Mouse (Mus musculus) heart, embryonic 12.5 days (tissue): Measurements from ENCODE around the gene R3hdm2. TPM values are rescaled to one million over a fixed set of nuclear protein-coding genes. Genes with fewer than 3 reads are reported as not detected.
A peak's percentile ranks its signal among the peaks of the same experiment; 100 is the strongest.

Experiments
- ATAC-seq: fragments of 200-750 bp; cut with Nextera tagmentation; 2 replicates; pipeline ENCODE4 v1.8.0; 2017; ENCODE audit warnings: moderate TSS enrichment, moderate library complexity; ENCODE audit not compliant: insufficient number of reproducible peaks, low FRiP score
- H3K27ac ChIP-seq: fragments of 300-500 bp; sonication (generic); 2 replicates; pipeline ENCODE4 v1.5.1; 2016; ENCODE audit warnings: mild to moderate bottlenecking, moderate library complexity; ENCODE audit not compliant: poor library complexity, severe bottlenecking
- H3K27me3 ChIP-seq: fragments of 300-500 bp; sonication (generic); replicated peaks from 2 replicates; pipeline ENCODE4 v1.6.1; 2016; ENCODE audit warnings: mild to moderate bottlenecking, moderate library complexity
- H3K36me3 ChIP-seq: fragments of 300-500 bp; sonication (generic); 2 replicates; pipeline ENCODE4 v1.6.1; 2016; ENCODE audit warnings: mild to moderate bottlenecking, moderate library complexity
- H3K4me1 ChIP-seq: fragments of 300-500 bp; sonication (generic); replicated peaks from 2 replicates; pipeline ENCODE4 v1.6.1; 2016; ENCODE audit warnings: mild to moderate bottlenecking
- H3K4me2 ChIP-seq: fragments of 300-500 bp; sonication (generic); 2 replicates; pipeline ENCODE4 v1.6.1; 2016; ENCODE audit warnings: mild to moderate bottlenecking, moderate library complexity
- H3K4me3 ChIP-seq: fragments of 300-500 bp; sonication (generic); 2 replicates; pipeline ENCODE4 v1.5.1; 2016; ENCODE audit warnings: mild to moderate bottlenecking
- H3K9ac ChIP-seq: fragments of 300-500 bp; sonication (generic); 2 replicates; pipeline ENCODE4 v1.6.1; 2016; ENCODE audit warnings: mild to moderate bottlenecking, moderate library complexity
- H3K9me3 ChIP-seq: fragments of 300-500 bp; sonication (generic); replicated peaks from 2 replicates; pipeline ENCODE4 v1.6.1; 2016; ENCODE audit warnings: mild to moderate bottlenecking, moderate library complexity
- WGBS: fragments of 180-500 bp; shearing (Covaris S2); methylation state at CpG from one replicate; pipeline ENCODE4 v1.1.7; 2016; 5-methylcytosine and 5-hydroxymethylcytosine counted together
- polyA plus RNA-seq: library from polyadenylated mRNA; unstranded; fragments of >200 nt; fragmentation: Nextera tagmentation; extraction: Ambion mirVana; gene quantifications from 2 replicates; pipeline ENCODE4 v1.2.1, GENCODE M21; 2016

Gene R3hdm2
- polyA plus RNA-seq, 1 experiment from 2014 or later, result 35.8 TPM

DNA sequence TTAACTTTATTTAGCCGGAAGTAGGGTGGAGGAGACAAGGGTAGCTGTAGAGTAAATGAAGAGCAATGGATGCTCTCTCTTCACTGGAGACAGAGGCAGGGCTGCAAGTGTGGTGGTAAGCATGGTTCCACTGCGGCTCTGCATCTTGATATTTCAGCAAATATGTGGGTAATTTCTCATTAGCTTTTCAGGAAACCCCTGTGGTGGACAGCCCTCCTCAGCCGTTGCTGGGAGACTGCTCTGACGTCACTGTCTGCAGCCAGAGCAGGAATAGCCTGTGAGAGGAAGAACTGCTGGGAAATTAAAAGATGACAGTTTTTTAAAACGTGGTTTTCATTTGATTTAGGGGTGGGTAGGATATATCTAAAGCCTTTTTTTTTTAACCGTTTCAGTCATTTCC is 41.9 kb downstream of the R3hdm2 start:
- Histone ChIP-seq H3K27ac (no peak overlapping the region), H3K4me1 (peaks cover 46% of the 10 kb centered on the region), H3K4me2 (peak overlapping the region; percentile 36; the same call in 1 of the 2 replicates), H3K9ac (no peak overlapping the region), H3K4me3 (no peak overlapping the region), H3K36me3 (0 out of 2 replicates have a peak, but pooled peaks cover 5% of the 10 kb centered on the region), H3K27me3 (no peaks in the 10 kb centered on the region), H3K9me3 (no peaks in the 10 kb centered on the region)
- WGBS, result 22% methylated on average over 6 of the region's 6 CpGs
- ATAC-seq, result peak; percentile 60; the same call in 1 of the 2 replicates

DNA sequence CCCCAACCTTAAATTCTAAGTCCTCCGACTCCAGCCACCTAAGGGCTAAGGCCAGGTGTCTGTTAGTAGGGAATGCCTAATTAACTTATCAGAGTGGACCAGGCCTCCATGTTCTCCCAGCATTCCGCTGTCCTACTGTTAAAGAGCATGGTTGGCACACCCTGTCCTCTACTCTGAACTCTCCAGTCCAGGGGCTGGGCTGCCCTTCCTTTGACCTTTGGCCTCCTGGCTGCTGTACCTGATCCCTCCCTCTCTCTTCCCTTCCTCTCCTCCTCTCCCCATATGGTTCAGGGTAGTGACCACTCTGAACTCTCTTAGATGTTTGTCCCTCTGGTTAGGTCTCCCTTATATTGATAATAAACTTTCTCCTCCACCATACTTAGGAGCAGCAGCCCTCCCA is 45.7 kb downstream of the R3hdm2 start:
- Histone ChIP-seq H3K4me1 (peaks cover 36% of the 10 kb centered on the region), H3K9me3 (no peaks in the 10 kb centered on the region), H3K36me3 (peaks cover 5% of the 10 kb centered on the region; the same call in 1 of the 2 replicates), H3K4me2 (no peak overlapping the region), H3K27me3 (no peaks in the 10 kb centered on the region), H3K4me3 (no peak overlapping the region), H3K9ac (no peak overlapping the region), H3K27ac (no peak overlapping the region)
- 76% methylated on average over 2 of the region's 2 CpGs for WGBS
- no peak for ATAC-seq

DNA sequence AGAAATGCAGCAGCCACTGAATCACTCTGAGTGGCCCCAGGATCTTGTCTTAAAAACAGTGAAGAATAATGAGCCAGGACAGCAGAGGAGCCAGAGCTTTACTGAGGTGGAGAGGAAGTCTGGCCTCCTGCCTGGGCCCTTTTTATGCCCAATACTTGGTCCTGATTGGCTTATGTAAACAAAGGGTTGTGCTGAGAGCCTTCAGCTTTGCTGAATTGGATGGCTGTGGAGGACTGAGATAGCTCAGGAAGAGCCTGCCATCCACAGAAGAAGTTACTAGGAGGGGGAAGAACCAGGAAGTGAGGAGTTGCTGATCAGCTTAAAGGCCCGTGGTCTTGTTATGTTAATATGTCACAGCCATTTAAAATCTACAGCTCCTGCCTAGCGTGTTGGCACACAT is 46.5 kb downstream of the R3hdm2 start:
- no peak overlapping the region for H3K4me2 ChIP-seq
- no peaks in the 10 kb centered on the region for H3K27me3 ChIP-seq
- H3K36me3 ChIP-seq, result peaks cover 9% of the 10 kb centered on the region; the same call in 1 of the 2 replicates
- H3K4me1 ChIP-seq, result peaks cover 31% of the 10 kb centered on the region
- H3K27ac ChIP-seq, result peak overlapping the region; percentile 60
- peak overlapping the region; percentile 34; the same call in 1 of the 2 replicates for H3K9ac ChIP-seq
- 34% methylated on average over 2 of the region's 2 CpGs for WGBS
- no peak overlapping the region for H3K4me3 ChIP-seq
- ATAC-seq, result no peak
- H3K9me3 ChIP-seq, result no peaks in the 10 kb centered on the region

DNA sequence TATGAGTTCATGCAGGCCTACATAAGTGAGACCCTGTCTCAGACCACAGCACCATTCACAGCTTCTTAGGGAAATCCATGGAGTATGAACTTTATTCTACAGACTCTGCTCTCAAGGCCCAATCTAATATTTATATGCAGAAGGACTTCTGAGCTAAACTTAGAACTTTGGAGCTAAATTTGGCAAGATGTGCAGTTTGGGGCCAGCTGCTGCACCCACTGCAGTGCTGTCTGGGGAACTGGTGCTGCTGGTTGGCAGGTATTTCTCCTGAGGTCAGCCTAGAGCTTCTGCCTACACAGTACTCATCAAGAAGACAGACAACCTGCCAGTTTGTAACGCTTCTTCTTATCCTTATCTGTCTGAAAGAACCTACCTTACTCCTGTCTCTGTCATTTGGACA is 47.0 kb downstream of the R3hdm2 start:
- Histone ChIP-seq H3K4me3 (no peak overlapping the region), H3K4me1 (peaks cover 28% of the 10 kb centered on the region), H3K36me3 (peaks cover 9% of the 10 kb centered on the region; the same call in 1 of the 2 replicates), H3K4me2 (no peak overlapping the region), H3K9ac (no peak overlapping the region; the same call in 1 of the 2 replicates), H3K9me3 (no peaks in the 10 kb centered on the region), H3K27ac (peak overlapping the region; percentile 60), H3K27me3 (no peaks in the 10 kb centered on the region)
- 32% methylated on average over 1 of the region's 1 CpGs for WGBS
- no peak for ATAC-seq

DNA sequence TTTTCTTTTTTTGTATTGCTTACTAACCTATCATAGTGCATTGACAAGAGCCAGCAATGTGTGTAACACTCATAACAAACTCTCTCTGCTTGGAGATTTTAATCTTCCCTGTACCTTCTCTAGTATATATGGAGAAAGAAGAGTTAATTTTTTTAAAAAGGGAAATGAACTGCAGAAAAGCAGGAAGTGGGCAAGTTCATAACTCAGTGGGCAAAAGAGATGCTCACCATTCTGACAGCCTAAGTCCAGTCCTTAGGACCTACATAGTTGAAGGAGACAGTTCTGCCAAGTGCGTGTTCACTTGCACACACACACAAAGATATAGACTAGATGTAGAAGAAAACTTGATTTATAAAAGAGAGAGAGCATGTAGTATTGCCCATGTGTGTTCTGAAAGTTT is 47.9 kb downstream of the R3hdm2 start:
- H3K27me3 ChIP-seq, result no peaks in the 10 kb centered on the region
- peaks cover 9% of the 10 kb centered on the region; the same call in 1 of the 2 replicates for H3K36me3 ChIP-seq
- no peak overlapping the region for H3K27ac ChIP-seq
- H3K9me3 ChIP-seq, result no peaks in the 10 kb centered on the region
- H3K4me2 ChIP-seq, result no peak overlapping the region
- ATAC-seq, result no peak
- H3K9ac ChIP-seq, result no peak overlapping the region
- 95% methylated on average over 1 of the region's 1 CpGs for WGBS
- H3K4me1 ChIP-seq, result peaks cover 24% of the 10 kb centered on the region
- H3K4me3 ChIP-seq, result no peak overlapping the region

DNA sequence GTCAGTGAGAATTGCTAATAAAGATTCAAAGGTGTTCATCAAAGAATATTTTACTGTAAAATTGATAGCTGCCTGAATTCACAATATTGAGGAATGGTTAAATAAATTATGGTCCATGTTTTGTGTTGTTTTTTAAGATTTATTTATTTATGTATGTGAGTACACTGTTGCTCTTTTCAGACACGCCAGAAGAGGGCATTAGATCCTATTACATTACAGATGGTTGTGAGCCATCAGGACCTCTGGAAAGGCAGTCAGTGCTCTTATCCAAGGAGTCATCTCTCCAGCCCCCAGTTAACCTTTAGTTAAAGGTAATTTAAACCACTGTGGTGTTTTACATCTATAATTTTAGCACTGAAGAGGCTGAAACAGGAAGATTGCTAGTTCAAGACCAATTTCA is 49.4 kb downstream of the R3hdm2 start:
- H3K9ac ChIP-seq, result no peak overlapping the region
- H3K27me3 ChIP-seq, result no peaks in the 10 kb centered on the region
- H3K4me1 ChIP-seq, result peaks cover 24% of the 10 kb centered on the region
- no peak for ATAC-seq
- H3K4me2 ChIP-seq, result no peak overlapping the region
- no peak overlapping the region for H3K4me3 ChIP-seq
- 61% methylated on average over 1 of the region's 1 CpGs for WGBS
- H3K9me3 ChIP-seq, result no peaks in the 10 kb centered on the region
- H3K36me3 ChIP-seq, result peaks cover 9% of the 10 kb centered on the region; the same call in 1 of the 2 replicates
- H3K27ac ChIP-seq, result no peak overlapping the region

DNA sequence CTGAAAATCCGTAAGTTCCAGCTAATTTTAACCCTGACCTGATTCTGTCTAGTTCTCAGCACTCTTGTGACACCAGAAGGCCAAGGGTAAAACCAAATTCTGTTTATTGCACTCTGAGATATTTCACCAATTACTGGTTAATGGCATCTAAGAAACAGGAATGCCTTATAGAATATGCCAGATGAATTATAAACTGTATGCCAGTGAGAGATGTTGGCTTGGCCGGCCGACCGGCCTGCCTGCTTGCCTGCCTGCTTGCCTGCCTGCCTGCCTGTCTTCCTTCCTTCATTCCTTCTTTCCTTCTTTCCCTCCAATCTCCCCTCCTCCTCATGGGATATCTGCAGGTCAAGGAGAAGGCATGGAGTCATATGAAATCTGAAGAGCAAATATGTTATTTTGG is 52.3 kb downstream of the R3hdm2 start:
- H3K27ac ChIP-seq, result no peak overlapping the region
- H3K27me3 ChIP-seq, result no peaks in the 10 kb centered on the region
- H3K9ac ChIP-seq, result no peak overlapping the region
- no peak overlapping the region for H3K4me3 ChIP-seq
- peaks cover 2% of the 10 kb centered on the region for H3K4me1 ChIP-seq
- peaks cover 22% of the 10 kb centered on the region for H3K36me3 ChIP-seq
- 92% methylated on average over 4 of the region's 4 CpGs for WGBS
- no peaks in the 10 kb centered on the region for H3K9me3 ChIP-seq
- H3K4me2 ChIP-seq, result no peak overlapping the region
- ATAC-seq, result no peak

DNA sequence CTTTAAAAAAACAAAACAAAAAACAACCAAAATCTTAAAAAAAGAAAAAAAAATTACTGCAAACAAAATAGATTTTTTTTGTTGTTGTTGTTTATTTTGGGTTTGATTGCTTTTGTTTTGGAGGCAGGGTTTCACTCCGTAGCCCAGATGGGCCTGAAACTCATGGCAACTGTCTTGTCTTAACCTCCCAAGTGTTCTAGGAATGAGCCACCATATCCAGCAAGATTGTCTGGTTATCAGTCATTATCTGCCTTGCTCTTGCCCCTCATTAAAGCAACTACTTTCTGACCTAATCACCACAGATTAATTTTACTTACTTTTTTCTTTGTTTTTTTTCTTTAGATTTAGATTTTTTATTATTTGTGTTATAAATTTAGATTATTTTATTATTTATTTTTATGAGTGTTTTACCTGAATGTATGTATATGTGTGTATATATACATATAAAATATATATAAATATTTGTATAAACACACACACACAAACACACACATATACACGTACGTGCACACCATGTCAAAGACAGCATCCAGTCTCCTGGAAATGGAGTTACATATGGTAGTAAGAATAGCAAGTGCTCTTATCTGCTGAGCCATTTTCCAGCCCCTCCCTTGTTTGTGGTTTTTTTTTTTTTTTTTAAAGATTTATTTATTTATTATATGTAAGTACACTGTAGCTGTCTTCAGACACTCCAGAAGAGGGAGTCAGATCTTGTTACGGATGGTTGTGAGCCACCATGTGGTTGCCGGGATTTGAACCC is 57.4 kb downstream of the R3hdm2 start:
- no peak overlapping the region for H3K4me2 ChIP-seq
- no peak for ATAC-seq
- no peaks in the 10 kb centered on the region for H3K27me3 ChIP-seq
- H3K4me3 ChIP-seq, result no peak overlapping the region
- peaks cover 13% of the 10 kb centered on the region for H3K4me1 ChIP-seq
- no peak overlapping the region for H3K27ac ChIP-seq
- no peaks in the 10 kb centered on the region for H3K9me3 ChIP-seq
- H3K9ac ChIP-seq, result no peak overlapping the region
- H3K36me3 ChIP-seq, result peaks cover 13% of the 10 kb centered on the region
- WGBS, result 84% methylated on average over 5 of the region's 5 CpGs

DNA sequence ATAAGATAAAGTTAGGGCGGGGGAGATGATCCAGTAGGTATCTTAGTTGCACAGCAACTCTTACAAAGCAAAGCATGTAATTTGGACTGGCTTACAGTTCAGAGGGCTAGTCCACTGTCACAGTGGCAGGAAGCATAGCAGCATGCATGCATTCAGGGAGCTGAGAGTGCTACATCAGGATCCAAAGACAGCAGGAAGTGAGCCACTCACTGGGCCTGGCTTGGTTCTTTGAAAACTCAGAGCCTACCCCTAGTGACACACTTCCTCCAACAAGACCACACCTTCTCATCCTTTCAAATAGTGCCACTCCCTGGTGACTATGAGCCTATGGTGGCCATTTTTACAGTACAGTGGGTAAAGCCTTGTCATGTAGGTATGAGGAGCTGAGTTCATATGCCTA is 73.6 kb downstream of the R3hdm2 start:
- Histone ChIP-seq H3K27ac (no peak overlapping the region), H3K4me1 (no peaks in the 10 kb centered on the region), H3K36me3 (peaks cover 82% of the 10 kb centered on the region), H3K27me3 (no peaks in the 10 kb centered on the region), H3K4me2 (no peak overlapping the region), H3K9me3 (no peaks in the 10 kb centered on the region), H3K4me3 (no peak overlapping the region), H3K9ac (no peak overlapping the region)
- WGBS, result 100% methylated on average over 1 of the region's 1 CpGs
- no peak for ATAC-seq

DNA sequence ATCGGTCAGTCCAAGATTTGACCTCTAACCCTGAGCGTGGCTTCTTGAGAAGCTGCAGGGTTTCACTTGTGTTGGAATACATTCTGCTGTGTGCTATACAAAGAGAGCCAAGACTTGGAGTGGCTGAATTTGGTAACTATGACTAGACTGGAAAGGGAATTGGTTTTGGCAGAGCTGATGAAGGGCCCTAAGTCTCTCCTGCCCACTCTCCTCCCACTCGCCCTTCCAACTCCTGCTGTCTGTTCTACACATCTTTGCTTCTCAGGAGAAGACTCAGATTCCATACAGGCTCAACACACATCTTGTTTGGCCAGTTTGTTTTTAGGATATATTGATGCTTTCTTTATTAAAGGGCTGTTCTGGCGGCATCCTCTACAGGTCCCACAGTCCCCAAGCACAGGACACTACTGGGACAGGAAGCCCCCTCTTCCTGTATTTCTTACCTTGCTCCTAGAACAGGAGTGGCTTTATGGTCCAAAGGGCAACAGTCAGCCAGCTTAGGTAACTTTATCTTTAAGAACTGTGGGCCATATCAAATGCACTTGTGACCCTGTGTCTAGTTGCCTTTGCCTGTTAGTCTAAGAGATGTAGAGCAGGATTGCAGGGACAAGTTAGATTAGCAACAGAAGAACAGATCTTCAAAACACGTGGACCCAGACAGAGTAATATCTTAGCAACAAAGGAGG is 82.4 kb downstream of the R3hdm2 start:
- Histone ChIP-seq H3K4me1 (no peaks in the 10 kb centered on the region), H3K9me3 (no peaks in the 10 kb centered on the region), H3K9ac (no peak overlapping the region), H3K27ac (no peak overlapping the region), H3K4me3 (no peak overlapping the region), H3K27me3 (no peaks in the 10 kb centered on the region), H3K4me2 (no peak overlapping the region), H3K36me3 (peaks cover 87% of the 10 kb centered on the region)
- WGBS, result 83% methylated on average over 5 of the region's 5 CpGs
- ATAC-seq, result no peak

DNA sequence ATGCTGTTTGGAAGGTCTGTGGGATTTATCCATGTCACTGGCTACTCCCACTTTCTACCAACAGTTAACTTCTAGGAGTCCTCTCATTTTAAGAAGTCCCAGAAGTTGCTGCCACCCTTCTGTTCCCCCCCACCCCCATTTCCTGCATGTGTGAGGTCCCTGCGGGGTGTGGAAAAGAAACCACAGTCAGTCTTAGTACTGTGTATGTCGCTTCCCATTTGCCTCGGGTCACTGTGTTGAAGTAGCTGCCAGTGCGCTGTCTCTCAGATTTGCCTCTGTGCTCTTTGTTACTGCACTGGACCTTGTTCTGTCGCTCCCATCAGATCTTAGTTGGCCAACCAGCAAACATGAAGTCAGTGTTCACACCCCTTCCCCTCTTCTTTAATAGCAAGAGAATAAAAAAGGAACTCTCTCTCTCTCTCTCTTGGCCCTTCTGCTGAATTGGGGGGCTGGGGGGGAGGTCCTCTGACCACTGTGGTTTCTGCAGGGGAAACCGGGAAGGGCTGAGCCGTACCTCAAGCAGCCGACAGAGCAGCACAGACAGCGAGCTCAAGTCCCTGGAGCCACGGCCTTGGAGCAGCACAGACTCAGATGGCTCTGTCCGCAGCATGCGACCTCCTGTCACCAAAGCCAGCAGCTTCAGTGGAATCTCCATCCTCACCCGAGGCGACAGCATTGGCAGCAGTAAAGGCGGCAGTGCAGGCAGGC is 91.3 kb downstream of the R3hdm2 start:
- peak overlapping the region; percentile 22; the same call in 1 of the 2 replicates for H3K9ac ChIP-seq
- H3K9me3 ChIP-seq, result no peaks in the 10 kb centered on the region
- peak overlapping the region; percentile 48 for H3K27ac ChIP-seq
- H3K27me3 ChIP-seq, result no peaks in the 10 kb centered on the region
- no peak overlapping the region for H3K4me2 ChIP-seq
- H3K36me3 ChIP-seq, result peaks cover 50% of the 10 kb centered on the region
- H3K4me1 ChIP-seq, result peaks cover 22% of the 10 kb centered on the region
- H3K4me3 ChIP-seq, result no peak overlapping the region
- 0 out of 2 replicates have a peak, but pooled peaks have one; percentile 42 for ATAC-seq
- WGBS, result 42% methylated on average over 15 of the region's 15 CpGs
